Mouse (Mus musculus) neural tube, embryonic 15.5 days (tissue): Measurements from ENCODE around the gene Cyp4f39. TPM values are rescaled to one million over a fixed set of nuclear protein-coding genes. Genes with fewer than 3 reads are reported as not detected.

Source experiments
- ATAC-seq: fragments of 200-750 bp; cut with Nextera tagmentation; 2 replicates; pipeline ENCODE4 v1.8.0; 2017; ENCODE audit warnings: mild to moderate bottlenecking, moderate TSS enrichment, moderate library complexity; ENCODE audit not compliant: low FRiP score
- H3K27ac ChIP-seq: fragments of 300-500 bp; sonication (generic); replicated peaks from 2 replicates; pipeline ENCODE4 v1.5.1; 2015; ENCODE audit warnings: mild to moderate bottlenecking, inconsistent platforms
- H3K27me3 ChIP-seq: fragments of 300-500 bp; sonication (generic); replicated peaks from 2 replicates; pipeline ENCODE4 v1.6.1; 2015; ENCODE audit warnings: inconsistent platforms
- H3K36me3 ChIP-seq: fragments of 300-500 bp; sonication (generic); 2 replicates; pipeline ENCODE4 v1.6.1; 2015; ENCODE audit warnings: inconsistent platforms
- H3K4me1 ChIP-seq: fragments of 300-500 bp; sonication (generic); 2 replicates; pipeline ENCODE4 v1.6.1; 2015; ENCODE audit warnings: inconsistent platforms
- H3K4me2 ChIP-seq: fragments of 300-500 bp; sonication (generic); 2 replicates; pipeline ENCODE4 v1.6.1; 2015; ENCODE audit warnings: inconsistent platforms, mild to moderate bottlenecking, moderate library complexity
- H3K4me3 ChIP-seq: fragments of 300-500 bp; sonication (generic); replicated peaks from 2 replicates; pipeline ENCODE4 v1.5.1; 2015; ENCODE audit warnings: mild to moderate bottlenecking, inconsistent platforms
- H3K9ac ChIP-seq: fragments of 300-500 bp; sonication (generic); replicated peaks from 2 replicates; pipeline ENCODE4 v1.6.1; 2015; ENCODE audit warnings: mild to moderate bottlenecking, inconsistent platforms
- H3K9me3 ChIP-seq: fragments of 300-500 bp; sonication (generic); replicated peaks from 2 replicates; pipeline ENCODE4 v1.6.1; 2016; ENCODE audit warnings: inconsistent platforms
- WGBS: fragments of 180-500 bp; shearing (Covaris S2); methylation state at CpG from one replicate; pipeline ENCODE4 v1.1.7; 2015; ENCODE audit warnings: mixed read lengths; 5-methylcytosine and 5-hydroxymethylcytosine counted together
- polyA plus RNA-seq: library from polyadenylated mRNA; unstranded; fragments of >200 nt; fragmentation: Nextera tagmentation; extraction: Ambion mirVana; gene quantifications from 2 replicates; pipeline ENCODE4 v1.2.1, GENCODE M21; 2015

Gene Cyp4f39
- polyA plus RNA-seq, 1 experiment from 2014 or later, result 0.74 TPM

- no peaks in the 10 kb centered on the region for H3K36me3 ChIP-seq
- no peak overlapping the region for H3K9ac ChIP-seq
- H3K27ac ChIP-seq, result no peak overlapping the region
- no peak overlapping the region for H3K4me3 ChIP-seq
- no peaks in the 10 kb centered on the region for H3K9me3 ChIP-seq
- no peak overlapping the region for H3K4me2 ChIP-seq
- no peak for ATAC-seq
- H3K4me1 ChIP-seq, result no peaks in the 10 kb centered on the region
- WGBS, result 80% methylated on average over 5 of the region's 5 CpGs
- no peaks in the 10 kb centered on the region for H3K27me3 ChIP-seq
Measured at GRCm38 (mm10) chr17:32435151-32435550, 17.4 kb upstream of the Cyp4f39 start.

GRCm38 (mm10) chr17:32437106-32437505 is 15.4 kb upstream of the Cyp4f39 start:
- no peak for ATAC-seq
- Histone ChIP-seq H3K4me3 (no peak overlapping the region), H3K27me3 (no peaks in the 10 kb centered on the region), H3K4me2 (no peak overlapping the region), H3K9ac (no peak overlapping the region), H3K36me3 (no peaks in the 10 kb centered on the region), H3K27ac (no peak overlapping the region), H3K4me1 (no peaks in the 10 kb centered on the region), H3K9me3 (no peaks in the 10 kb centered on the region)
- 92% methylated on average over 4 of the region's 4 CpGs for WGBS

- H3K9me3 ChIP-seq, result no peaks in the 10 kb centered on the region
- no peaks in the 10 kb centered on the region for H3K27me3 ChIP-seq
- 86% methylated on average over 6 of the region's 6 CpGs for WGBS
- no peak for ATAC-seq
- H3K4me3 ChIP-seq, result no peak overlapping the region
- H3K27ac ChIP-seq, result no peak overlapping the region
- H3K4me1 ChIP-seq, result no peaks in the 10 kb centered on the region
- H3K9ac ChIP-seq, result no peak overlapping the region
- H3K4me2 ChIP-seq, result no peak overlapping the region
- no peaks in the 10 kb centered on the region for H3K36me3 ChIP-seq
Measured at GRCm38 (mm10) chr17:32443245-32443644, 9.3 kb upstream of the Cyp4f39 start.

- no peaks in the 10 kb centered on the region for H3K36me3 ChIP-seq
- H3K9ac ChIP-seq, result no peak overlapping the region
- 80% methylated on average over 5 of the region's 5 CpGs for WGBS
- no peaks in the 10 kb centered on the region for H3K27me3 ChIP-seq
- H3K27ac ChIP-seq, result no peak overlapping the region
- no peaks in the 10 kb centered on the region for H3K9me3 ChIP-seq
- no peak overlapping the region for H3K4me2 ChIP-seq
- no peaks in the 10 kb centered on the region for H3K4me1 ChIP-seq
- ATAC-seq, result no peak
- H3K4me3 ChIP-seq, result no peak overlapping the region
Measured at GRCm38 (mm10) chr17:32445016-32445415, 7.5 kb upstream of the Cyp4f39 start.

GRCm38 (mm10) chr17:32447195-32447594 is 5.3 kb upstream of the Cyp4f39 start:
- no peak for ATAC-seq
- no peak overlapping the region for H3K4me2 ChIP-seq
- H3K36me3 ChIP-seq, result no peaks in the 10 kb centered on the region

GRCm38 (mm10) chr17:32449042-32449441 is 3.5 kb upstream of the Cyp4f39 start:
- H3K4me1 ChIP-seq, result peaks cover 7% of the 10 kb centered on the region
- no peaks in the 10 kb centered on the region for H3K9me3 ChIP-seq
- no peak overlapping the region for H3K27ac ChIP-seq
- peaks cover 17% of the 10 kb centered on the region for H3K27me3 ChIP-seq
- no peak overlapping the region for H3K4me2 ChIP-seq
- H3K4me3 ChIP-seq, result no peak overlapping the region
- no peak for ATAC-seq
- WGBS, result 95% methylated on average over 1 of the region's 1 CpGs
- no peaks in the 10 kb centered on the region for H3K36me3 ChIP-seq
- H3K9ac ChIP-seq, result no peak overlapping the region

More at GRCm38 (mm10) chr17:32447195-32447594, 5.3 kb upstream of the Cyp4f39 start:
- no peak overlapping the region for H3K4me3 ChIP-seq
- no peak overlapping the region for H3K27ac ChIP-seq
- H3K9ac ChIP-seq, result no peak overlapping the region
- H3K9me3 ChIP-seq, result no peaks in the 10 kb centered on the region
- peaks cover 2% of the 10 kb centered on the region; the same call in 1 of the 2 replicates for H3K27me3 ChIP-seq
- H3K4me1 ChIP-seq, result no peaks in the 10 kb centered on the region

- no peak overlapping the region for H3K4me2 ChIP-seq
- H3K9ac ChIP-seq, result no peak overlapping the region
- no peak for ATAC-seq
- peaks cover 17% of the 10 kb centered on the region for H3K27me3 ChIP-seq
- H3K4me3 ChIP-seq, result no peak overlapping the region
- no peaks in the 10 kb centered on the region for H3K36me3 ChIP-seq
- WGBS, result 71% methylated on average over 2 of the region's 2 CpGs
- no peaks in the 10 kb centered on the region for H3K9me3 ChIP-seq
- peaks cover 7% of the 10 kb centered on the region for H3K4me1 ChIP-seq
- no peak overlapping the region for H3K27ac ChIP-seq
Measured at GRCm38 (mm10) chr17:32450844-32451537, 1.5 kb upstream of the Cyp4f39 start.

GRCm38 (mm10) chr17:32454188-32454587 is 1.7 kb downstream of the Cyp4f39 start:
- WGBS, result 71% methylated on average over 4 of the region's 4 CpGs
- H3K27ac ChIP-seq, result no peak overlapping the region
- H3K4me1 ChIP-seq, result peaks cover 7% of the 10 kb centered on the region
- H3K27me3 ChIP-seq, result peaks cover 17% of the 10 kb centered on the region
- no peak for ATAC-seq
- no peak overlapping the region for H3K4me2 ChIP-seq
- H3K4me3 ChIP-seq, result no peak overlapping the region
- H3K9me3 ChIP-seq, result no peaks in the 10 kb centered on the region
- no peak overlapping the region for H3K9ac ChIP-seq
- H3K36me3 ChIP-seq, result no peaks in the 10 kb centered on the region

GRCm38 (mm10) chr17:32454997-32455396 is 2.5 kb downstream of the Cyp4f39 start:
- H3K4me3 ChIP-seq, result no peak overlapping the region
- peaks cover 17% of the 10 kb centered on the region for H3K27me3 ChIP-seq
- H3K36me3 ChIP-seq, result no peaks in the 10 kb centered on the region
- no peaks in the 10 kb centered on the region for H3K9me3 ChIP-seq
- ATAC-seq, result no peak
- peaks cover 7% of the 10 kb centered on the region for H3K4me1 ChIP-seq
- H3K27ac ChIP-seq, result no peak overlapping the region
- 46% methylated on average over 2 of the region's 2 CpGs for WGBS
- no peak overlapping the region for H3K4me2 ChIP-seq
- no peak overlapping the region for H3K9ac ChIP-seq

- Histone ChIP-seq H3K4me2 (no peak overlapping the region), H3K27me3 (no peaks in the 10 kb centered on the region), H3K4me3 (no peak overlapping the region), H3K36me3 (no peaks in the 10 kb centered on the region), H3K27ac (no peak overlapping the region), H3K4me1 (no peaks in the 10 kb centered on the region), H3K9me3 (no peaks in the 10 kb centered on the region), H3K9ac (no peak overlapping the region)
- ATAC-seq, result no peak
- WGBS, result 59% methylated on average over 7 of the region's 7 CpGs
Measured at GRCm38 (mm10) chr17:32468494-32468893, 16.0 kb downstream of the Cyp4f39 start.

- no peaks in the 10 kb centered on the region for H3K9me3 ChIP-seq
- no peaks in the 10 kb centered on the region for H3K4me1 ChIP-seq
- H3K36me3 ChIP-seq, result no peaks in the 10 kb centered on the region
- H3K4me3 ChIP-seq, result no peak overlapping the region
- 88% methylated on average over 4 of the region's 4 CpGs for WGBS
- H3K27me3 ChIP-seq, result no peaks in the 10 kb centered on the region
- no peak overlapping the region for H3K9ac ChIP-seq
- ATAC-seq, result no peak
- no peak overlapping the region for H3K27ac ChIP-seq
- H3K4me2 ChIP-seq, result no peak overlapping the region
Measured at GRCm38 (mm10) chr17:32470795-32471194, 18.3 kb downstream of the Cyp4f39 start.

- Histone ChIP-seq H3K9me3 (no peaks in the 10 kb centered on the region), H3K9ac (no peak overlapping the region), H3K27ac (no peak overlapping the region), H3K4me2 (no peak overlapping the region), H3K4me1 (no peaks in the 10 kb centered on the region), H3K36me3 (no peaks in the 10 kb centered on the region), H3K27me3 (no peaks in the 10 kb centered on the region), H3K4me3 (no peak overlapping the region)
- ATAC-seq, result no peak
- WGBS, result 68% methylated on average over 7 of the region's 7 CpGs
Measured at GRCm38 (mm10) chr17:32472176-32472575, 19.7 kb downstream of the Cyp4f39 start.
